Mouse (Mus musculus) kidney, postnatal 36 days (tissue): ENCODE data around the gene Mas1.

Experiments used
- DNase-seq, 2 experiments: peaks; one replicate each; pipeline ENCODE4 v3.0.0; 2021 to 2022; ENCODE audit warnings: mixed read lengths in 2 of 2

Mas1 gene

GRCm38 (mm10) chr17:12830351-12830750, 37.6 kb downstream of the Mas1 start:
- no peak for DNase-seq

- DNase-seq, result no peak
Observed at GRCm38 (mm10) chr17:12815885-12816284, 52.1 kb downstream of the Mas1 start.

DNA sequence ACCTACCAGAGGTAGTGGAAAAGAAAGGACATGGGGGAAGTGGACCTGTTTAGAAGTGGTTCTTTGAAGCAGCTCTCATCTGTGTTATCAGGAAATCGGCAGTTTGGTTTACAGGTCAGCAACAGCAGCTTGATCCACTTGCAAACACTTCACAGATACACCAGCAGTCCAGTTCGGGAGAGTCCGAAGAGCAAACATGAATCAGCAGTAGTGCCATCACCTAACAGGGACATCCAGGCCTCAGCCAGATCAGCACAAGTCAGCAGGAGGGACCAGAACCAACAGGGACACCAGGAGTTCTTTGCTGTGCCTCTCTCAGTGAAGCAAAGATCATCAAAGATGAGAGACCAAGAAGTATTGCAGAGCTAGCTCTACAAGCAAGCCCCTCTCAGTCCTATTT, 53.4 kb downstream of the Mas1 start:
- DNase-seq, result no peak

- DNase-seq, result no peak
Observed at GRCm38 (mm10) chr17:12810973-12811303, 57.0 kb downstream of the Mas1 start.

DNA sequence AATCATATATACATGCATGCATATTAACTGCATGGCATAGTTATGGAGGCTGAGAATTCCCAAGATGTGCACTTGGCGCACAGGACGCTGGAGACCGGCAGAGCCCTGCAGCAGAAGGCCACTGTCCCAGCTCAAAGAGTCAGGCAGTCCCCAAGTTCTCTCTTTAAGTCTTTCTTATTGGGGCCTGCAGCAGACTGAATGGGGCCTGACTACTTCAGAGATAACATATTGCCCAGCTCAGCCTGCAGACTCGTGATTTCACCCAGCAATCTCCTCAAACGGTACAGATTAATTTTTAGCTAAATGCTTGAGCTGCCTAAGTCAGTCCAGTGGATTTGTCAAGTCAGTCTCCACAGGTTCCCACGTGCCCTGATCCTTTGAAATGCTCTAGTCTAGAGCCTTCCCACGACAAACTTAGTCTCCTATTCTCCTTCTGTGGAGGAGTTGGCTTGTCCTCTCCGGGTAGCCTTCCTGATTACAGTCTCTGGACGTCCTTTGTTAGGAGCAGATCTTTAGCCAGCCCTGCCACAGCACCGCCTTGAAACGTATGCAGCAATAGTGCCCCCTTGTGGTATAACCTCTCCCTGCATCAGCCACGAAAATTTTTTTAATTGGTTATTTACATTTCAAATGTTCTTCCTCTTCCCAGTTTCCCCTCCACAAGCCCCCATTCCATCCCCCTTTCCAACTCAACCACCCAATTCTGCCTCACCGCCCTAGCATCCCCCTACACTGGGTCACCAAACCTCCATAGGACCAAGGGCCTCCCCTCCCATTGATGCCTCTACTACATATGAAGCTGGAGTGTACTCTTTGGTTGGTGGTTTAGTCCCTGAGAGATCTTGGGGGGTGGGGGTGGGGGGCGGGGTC, 57.6 kb downstream of the Mas1 start:
- peak; percentile 77 to 80 for DNase-seq

DNA sequence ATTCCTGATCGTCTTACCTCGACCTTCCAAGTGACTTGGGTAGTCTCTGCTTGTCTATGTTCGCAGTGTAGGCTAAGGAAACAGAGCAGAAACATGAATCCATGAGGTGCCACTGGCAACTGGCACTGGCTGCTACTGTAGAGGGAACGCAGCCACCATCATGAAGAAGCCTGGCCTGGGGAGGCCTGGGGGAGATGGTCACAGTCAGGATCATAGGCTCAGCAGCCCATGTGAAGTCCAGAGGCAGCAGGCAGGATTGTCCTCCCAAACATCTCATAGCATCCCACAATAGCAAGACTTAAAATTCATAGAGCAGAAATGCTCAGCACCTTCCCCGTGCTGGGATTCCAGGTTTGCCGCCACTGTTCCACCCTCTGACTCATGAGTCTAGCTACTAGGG, 59.1 kb downstream of the Mas1 start:
- DNase-seq, result no peak

GRCm38 (mm10) chr17:12804584-12805445, 63.1 kb downstream of the Mas1 start:
- no peak for DNase-seq

DNA sequence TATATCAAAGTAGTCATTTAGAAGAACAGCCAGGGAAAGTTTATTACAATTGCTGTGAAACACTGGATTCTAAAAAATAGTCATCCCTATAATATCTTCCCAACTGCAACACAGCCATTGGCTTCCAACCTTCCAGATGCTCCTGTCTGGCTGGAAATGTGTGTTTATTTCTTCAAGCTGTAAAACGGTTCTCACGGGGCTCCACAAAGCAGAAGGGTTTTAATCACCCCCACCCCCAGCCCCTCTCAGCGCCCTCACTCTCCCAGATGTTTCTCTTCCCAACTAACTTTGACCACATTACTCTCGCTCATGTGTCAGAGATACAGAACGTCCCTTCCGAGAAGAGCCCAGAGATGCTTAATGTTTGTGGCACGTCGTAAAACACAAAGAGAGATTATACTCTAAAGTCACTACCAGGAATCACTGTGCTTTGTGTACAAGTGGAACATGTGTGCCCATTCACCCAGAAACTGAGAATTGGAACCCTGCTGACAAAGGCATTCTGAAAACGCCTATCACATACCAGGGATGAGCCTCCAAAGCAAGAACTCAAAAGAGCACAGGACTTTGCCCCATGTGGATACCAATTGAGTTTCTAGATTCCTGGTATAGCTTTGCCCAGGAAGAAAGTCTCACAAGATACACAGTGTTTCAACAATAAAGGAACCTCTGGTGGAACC, 65.9 kb downstream of the Mas1 start:
- peak; percentile 35 to 64 for DNase-seq

- no peak for DNase-seq
Observed at GRCm38 (mm10) chr17:12799368-12800275, 68.3 kb downstream of the Mas1 start.

GRCm38 (mm10) chr17:12798571-12798970, 69.4 kb downstream of the Mas1 start:
- no peak for DNase-seq

- DNase-seq, result no peak
Observed at GRCm38 (mm10) chr17:12797427-12798029, 70.4 kb downstream of the Mas1 start.

DNA sequence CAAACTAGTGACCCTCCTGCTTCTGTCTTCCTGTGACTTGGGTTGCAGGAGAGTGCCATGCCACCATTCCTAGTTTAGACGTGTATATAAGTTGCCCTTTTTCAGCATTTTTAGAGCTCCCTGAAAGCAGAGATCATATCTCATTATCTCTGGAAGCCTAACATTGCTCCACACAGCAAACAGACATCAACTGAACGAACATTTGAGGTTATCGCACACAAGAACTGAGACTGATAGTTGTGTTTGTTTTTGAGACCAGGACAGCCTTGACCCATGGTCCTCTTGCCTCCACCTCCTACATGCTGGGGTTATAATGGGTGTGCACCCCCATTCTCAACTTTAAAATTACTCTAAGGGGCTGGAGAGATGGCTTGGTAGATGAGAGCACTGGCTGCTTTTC, 71.3 kb downstream of the Mas1 start:
- DNase-seq, result no peak

GRCm38 (mm10) chr17:12793660-12794406, 74.1 kb downstream of the Mas1 start:
- peak; percentile 85 to 86 for DNase-seq

DNA sequence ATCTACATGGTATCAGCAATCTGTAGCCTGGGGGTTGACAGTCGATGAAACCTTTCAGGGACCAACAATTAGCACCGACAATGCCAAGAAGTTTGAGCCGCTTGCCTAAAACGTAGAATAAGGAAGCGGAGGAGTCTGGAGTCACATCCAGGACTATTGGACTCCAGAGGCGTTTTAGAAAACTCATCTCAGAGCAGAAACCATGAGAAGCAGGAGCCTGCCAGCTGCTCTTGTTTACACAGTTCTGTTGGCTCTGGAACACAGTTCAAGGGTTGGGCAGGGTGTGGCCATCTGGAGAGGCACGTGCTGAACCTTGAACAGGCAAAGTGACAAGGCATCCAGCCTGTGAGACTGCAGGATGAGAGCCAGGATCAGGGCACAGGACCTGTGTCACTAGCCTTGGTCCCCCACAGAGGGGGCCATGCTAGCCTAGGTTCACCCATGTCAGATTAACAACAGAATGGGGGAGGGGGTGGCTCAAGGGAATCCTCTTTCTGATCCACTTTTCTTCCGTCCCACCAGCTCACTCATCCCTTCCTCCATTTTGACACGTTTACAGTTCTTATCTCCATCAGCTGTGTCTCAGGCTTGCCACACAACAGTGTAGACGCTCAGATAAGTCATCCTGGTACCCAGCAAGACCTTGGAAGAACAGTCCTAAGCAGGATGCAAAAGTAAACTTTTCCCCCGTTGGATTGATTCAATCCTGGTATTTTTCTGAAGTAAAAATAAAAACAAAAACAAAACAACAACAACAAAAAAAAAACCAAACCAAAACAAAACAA, 75.3 kb downstream of the Mas1 start:
- DNase-seq, result peak; percentile 88 to 92

DNA sequence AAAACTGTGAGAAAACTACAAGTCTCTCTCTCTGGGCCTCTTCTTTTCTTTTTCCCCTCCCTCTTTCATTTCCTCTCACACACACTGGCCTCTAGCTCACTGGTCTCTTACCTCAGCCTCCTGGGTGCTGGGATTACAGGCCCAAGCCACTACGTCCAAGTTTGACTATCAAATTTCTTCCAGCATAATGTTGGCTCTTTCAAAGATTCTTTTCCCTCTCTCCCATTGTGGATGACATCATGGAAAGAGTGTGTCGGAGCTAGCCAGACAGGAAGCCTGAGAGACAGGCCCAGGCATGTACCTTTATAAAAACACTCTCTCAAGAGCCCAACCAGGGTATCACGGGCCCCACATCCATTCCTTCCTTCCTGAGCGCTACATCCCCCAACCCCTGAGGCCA, 76.5 kb downstream of the Mas1 start:
- DNase-seq, result peak; percentile 29 to 58

GRCm38 (mm10) chr17:12791079-12791406, 76.9 kb downstream of the Mas1 start:
- no peak for DNase-seq
